Mouse (Mus musculus): ENCODE data around the gene Bcam. TPM values are rescaled to one million over a fixed set of nuclear protein-coding genes. Genes with fewer than 3 reads are reported as not detected.

Gene Bcam
- total RNA-seq, 2 experiments from 2014 or later: not detected

Other genes with a start within 250 kb of the Bcam start
- gene Ppp1r37, start 207.9 kb downstream of the Bcam start, total RNA-seq (2014; fragmentation: Nextera tagmentation): 27.7 and 37.2 TPM in 2 replicates
- gene Ppp1r37, start 207.9 kb downstream of the Bcam start, total RNA-seq (2017): 14.6 and 14.7 TPM in 2 replicates
- gene Zfp296, start 193.7 kb downstream of the Bcam start, total RNA-seq (2014; fragmentation: Nextera tagmentation): 0.47 and 4.2 TPM in 2 replicates
- gene Zfp296, start 193.7 kb downstream of the Bcam start, total RNA-seq (2017): 3.2 and 3.9 TPM in 2 replicates
- gene Gemin7, start 193.4 kb downstream of the Bcam start, total RNA-seq (2014; fragmentation: Nextera tagmentation): 60.3 and 70.0 TPM in 2 replicates
- gene Gemin7, start 193.4 kb downstream of the Bcam start, total RNA-seq (2017): 24.1 and 25.1 TPM in 2 replicates
- gene Clasrp, start 166.5 kb downstream of the Bcam start, total RNA-seq (2014; fragmentation: Nextera tagmentation): 44.9 and 53.1 TPM in 2 replicates
- gene Clasrp, start 166.5 kb downstream of the Bcam start, total RNA-seq (2017): 33.9 and 48.3 TPM in 2 replicates
- gene Relb, start 141.6 kb downstream of the Bcam start, total RNA-seq (2014; fragmentation: Nextera tagmentation): 3.8 TPM in 1 of 2 replicates, not detected in the other
- gene Relb, start 141.6 kb downstream of the Bcam start, total RNA-seq (2017): 0.47 and 0.69 TPM in 2 replicates
- 45.9 and 70.1 TPM in 2 replicates for gene Clptm1, start 106.0 kb downstream of the Bcam start, total RNA-seq (2014; fragmentation: Nextera tagmentation)
- 31.1 and 37.3 TPM in 2 replicates for gene Clptm1, start 106.0 kb downstream of the Bcam start, total RNA-seq (2017)
- gene Apoc2, start 93.1 kb downstream of the Bcam start, total RNA-seq (2014; fragmentation: Nextera tagmentation): not detected in 2 replicates
- not detected in 2 replicates for gene Apoc2, start 93.1 kb downstream of the Bcam start, total RNA-seq (2017)
- gene Gm44805, start 89.6 kb downstream of the Bcam start, total RNA-seq (2014; fragmentation: Nextera tagmentation): not detected in 2 replicates
- gene Gm44805, start 89.6 kb downstream of the Bcam start, total RNA-seq (2017): not detected in 2 replicates
- not detected in 2 replicates for gene Apoc4, start 89.5 kb downstream of the Bcam start, total RNA-seq (2014; fragmentation: Nextera tagmentation)
- not detected in 2 replicates for gene Apoc4, start 89.5 kb downstream of the Bcam start, total RNA-seq (2017)
- 2.3 and 3.6 TPM in 2 replicates for gene Apoc1, start 78.4 kb downstream of the Bcam start, total RNA-seq (2014; fragmentation: Nextera tagmentation)
- 15.4 TPM in 1 of 2 replicates, not detected in the other for gene Apoc1, start 78.4 kb downstream of the Bcam start, total RNA-seq (2017)
- gene Apoe, start 71.8 kb downstream of the Bcam start, total RNA-seq (2014; fragmentation: Nextera tagmentation): 113 and 140 TPM in 2 replicates
- 556 and 867 TPM in 2 replicates for gene Apoe, start 71.8 kb downstream of the Bcam start, total RNA-seq (2017)
- gene Tomm40, start 55.6 kb downstream of the Bcam start, total RNA-seq (2014; fragmentation: Nextera tagmentation): 111 and 140 TPM in 2 replicates
- 44.6 and 64.9 TPM in 2 replicates for gene Tomm40, start 55.6 kb downstream of the Bcam start, total RNA-seq (2017)
- 2.2 and 6.0 TPM in 2 replicates for gene Nectin2, start 20.5 kb downstream of the Bcam start, total RNA-seq (2014; fragmentation: Nextera tagmentation)
- 3.9 and 12.3 TPM in 2 replicates for gene Nectin2, start 20.5 kb downstream of the Bcam start, total RNA-seq (2017)
- gene Cblc, start 25.8 kb upstream of the Bcam start, total RNA-seq (2014; fragmentation: Nextera tagmentation): not detected in 2 replicates
- not detected in 2 replicates for gene Cblc, start 25.8 kb upstream of the Bcam start, total RNA-seq (2017)
- gene Bcl3, start 51.8 kb upstream of the Bcam start, total RNA-seq (2014; fragmentation: Nextera tagmentation): 3.3 TPM in 1 of 2 replicates, not detected in the other
- 0.34 TPM in 1 of 2 replicates, not detected in the other for gene Bcl3, start 51.8 kb upstream of the Bcam start, total RNA-seq (2017)
- gene Gm19345, start 81.0 kb upstream of the Bcam start, total RNA-seq (2014; fragmentation: Nextera tagmentation): not detected in 2 replicates
- not detected in 2 replicates for gene Gm19345, start 81.0 kb upstream of the Bcam start, total RNA-seq (2017)
- gene Ceacam16, start 90.3 kb upstream of the Bcam start, total RNA-seq (2014; fragmentation: Nextera tagmentation): not detected in 2 replicates
- not detected in 2 replicates for gene Ceacam16, start 90.3 kb upstream of the Bcam start, total RNA-seq (2017)
- gene Ceacam19, start 116.9 kb upstream of the Bcam start, total RNA-seq (2014; fragmentation: Nextera tagmentation): not detected in 2 replicates
- gene Ceacam19, start 116.9 kb upstream of the Bcam start, total RNA-seq (2017): not detected in 2 replicates
- gene Pvr, start 150.1 kb upstream of the Bcam start, total RNA-seq (2014; fragmentation: Nextera tagmentation): 1.3 and 6.4 TPM in 2 replicates
- 0.85 and 0.91 TPM in 2 replicates for gene Pvr, start 150.1 kb upstream of the Bcam start, total RNA-seq (2017)
- gene Igsf23, start 179.7 kb upstream of the Bcam start, total RNA-seq (2014; fragmentation: Nextera tagmentation): not detected in 2 replicates
- 0.50 TPM in 1 of 2 replicates, not detected in the other for gene Igsf23, start 179.7 kb upstream of the Bcam start, total RNA-seq (2017)
- not detected in 2 replicates for gene Ceacam20, start 194.4 kb upstream of the Bcam start, total RNA-seq (2014; fragmentation: Nextera tagmentation)
- gene Ceacam20, start 194.4 kb upstream of the Bcam start, total RNA-seq (2017): not detected in 2 replicates
- not detected in 2 replicates for gene Nlrp9b, start 220.4 kb upstream of the Bcam start, total RNA-seq (2014; fragmentation: Nextera tagmentation)
- gene Nlrp9b, start 220.4 kb upstream of the Bcam start, total RNA-seq (2017): not detected in 2 replicates

Measured in megakaryocyte-erythroid progenitor cell, adult 5-6 weeks (primary cell).